Mouse (Mus musculus): Measurements from ENCODE around the gene Actl9. TPM values are rescaled to one million over a fixed set of nuclear protein-coding genes. Genes with fewer than 3 reads are reported as not detected.

The Actl9 gene
- polyA plus RNA-seq, 1 experiment from 2014 or later, result not detected

Other genes starting within 250 kb of the Actl9 start
- gene Olfr239, start 241.6 kb upstream of the Actl9 start, polyA plus RNA-seq (2016; fragmentation: Nextera tagmentation; extraction: Ambion mirVana), result not detected in 2 replicates
- gene Olfr1564, start 211.2 kb upstream of the Actl9 start, polyA plus RNA-seq (2016; fragmentation: Nextera tagmentation; extraction: Ambion mirVana), result not detected in 2 replicates
- gene Zfp955a, start 177.8 kb upstream of the Actl9 start, polyA plus RNA-seq (2016; fragmentation: Nextera tagmentation; extraction: Ambion mirVana), result 19.5 and 20.3 TPM in 2 replicates
- 0.04 TPM in 1 of 2 replicates, not detected in the other for gene Olfr63, start 168.2 kb upstream of the Actl9 start, polyA plus RNA-seq (2016; fragmentation: Nextera tagmentation; extraction: Ambion mirVana)
- gene Zfp955b, start 143.4 kb upstream of the Actl9 start, polyA plus RNA-seq (2016; fragmentation: Nextera tagmentation; extraction: Ambion mirVana), result 13.4 and 14.1 TPM in 2 replicates
- 11.4 and 13.2 TPM in 2 replicates for gene Zfp81, start 74.0 kb upstream of the Actl9 start, polyA plus RNA-seq (2016; fragmentation: Nextera tagmentation; extraction: Ambion mirVana)
- gene Zfp101, start 38.3 kb upstream of the Actl9 start, polyA plus RNA-seq (2016; fragmentation: Nextera tagmentation; extraction: Ambion mirVana), result 23.6 and 27.0 TPM in 2 replicates
- gene Adamts10, start 91.3 kb downstream of the Actl9 start, polyA plus RNA-seq (2016; fragmentation: Nextera tagmentation; extraction: Ambion mirVana), result 107 and 125 TPM in 2 replicates
- gene Myo1f, start 122.8 kb downstream of the Actl9 start, polyA plus RNA-seq (2016; fragmentation: Nextera tagmentation; extraction: Ambion mirVana), result 1.9 and 2.3 TPM in 2 replicates
- gene Zfp414, start 196.2 kb downstream of the Actl9 start, polyA plus RNA-seq (2016; fragmentation: Nextera tagmentation; extraction: Ambion mirVana), result 40.1 and 40.7 TPM in 2 replicates
- gene Pram1, start 205.2 kb downstream of the Actl9 start, polyA plus RNA-seq (2016; fragmentation: Nextera tagmentation; extraction: Ambion mirVana), result 0.55 and 0.56 TPM in 2 replicates

All from limb, embryonic 12.5 days (tissue).